Mouse (Mus musculus): ENCODE measurements around the gene Antxr2. TPM values are rescaled to one million over a fixed set of nuclear protein-coding genes. Genes with fewer than 3 reads are reported as not detected.

Gene Antxr2
- 2.4 and 2.7 TPM in 2 replicates for polyA plus RNA-seq (2012; rRNA removed)

DNA sequence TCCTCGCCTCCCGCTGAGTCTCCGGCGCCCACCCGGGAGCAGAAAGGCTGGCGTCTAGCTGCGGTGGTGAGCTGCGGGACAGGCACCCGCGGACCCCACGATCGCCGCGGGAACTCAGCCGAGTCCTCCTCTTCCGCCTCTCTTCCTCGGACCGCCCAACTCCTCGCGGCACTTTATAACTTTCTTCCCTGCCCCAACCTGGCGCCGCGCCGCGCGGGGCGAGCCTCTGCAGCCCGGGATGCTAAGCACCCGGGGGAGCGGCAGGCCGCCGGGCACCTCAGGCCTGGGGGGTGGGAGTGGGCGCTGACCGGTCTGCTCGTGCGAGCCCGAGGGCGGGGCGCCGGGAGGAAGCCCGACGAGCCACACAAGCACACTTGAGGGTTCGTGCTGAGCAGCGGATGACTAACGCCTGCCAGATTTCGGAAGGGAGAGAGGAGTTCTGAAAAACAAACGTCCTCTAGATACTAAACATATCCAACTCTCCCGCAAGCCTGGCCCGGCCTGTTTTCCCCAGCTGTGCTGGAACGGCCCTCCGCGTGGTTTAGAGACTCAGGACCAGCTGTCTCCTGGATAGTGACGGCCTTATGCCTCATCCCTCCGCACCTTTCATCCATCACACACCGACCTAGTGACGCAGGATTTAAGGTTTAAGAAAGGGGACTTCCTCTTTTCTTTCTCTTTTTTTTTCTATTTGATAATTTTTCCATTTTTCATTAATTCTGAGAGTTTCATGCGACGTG lies at the start of gene Antxr2:
Gene Antxr2 (minus strand): TSS at position 142 of the 740 bp plus-strand sequence.

Other genes with a start within 250 kb of the Antxr2 start
- gene Prdm8, start 136.2 kb upstream of the Antxr2 start, polyA plus RNA-seq (2012; rRNA removed) = 0.01 and 0.03 TPM in 2 replicates
- gene Fgf5, start 223.1 kb upstream of the Antxr2 start, polyA plus RNA-seq (2012; rRNA removed) = not detected in 2 replicates